Mouse (Mus musculus) neutrophil, adult 5-6 weeks (primary cell): ENCODE measurements around the gene Selplg. TPM values are rescaled to one million over a fixed set of nuclear protein-coding genes. Genes with fewer than 3 reads are reported as not detected.
"Not testable (repeated sequence)": the region's sequence is repeated elsewhere in the genome, so short reads cannot be mapped to it uniquely, and the experiment has no call there.

Source experiments
- ATAC-seq: fragments of 151-379, 151-347 bp; 2 replicates; pipeline ENCODE4 v1.8.0; 2017; ENCODE audit warnings: mild to moderate bottlenecking, moderate TSS enrichment; ENCODE audit not compliant: insufficient number of reproducible peaks, poor library complexity, low FRiP score, severe bottlenecking; ENCODE audit errors: extremely low read depth
- total RNA-seq: library from RNA; stranded (forward); fragments of 200-1000 nt; gene quantifications from 2 replicates; pipeline ENCODE4 v1.2.3, GENCODE M21; 2017

The Selplg gene
- total RNA-seq, 1 experiment from 2014 or later, result 568 TPM

GRCm38 (mm10) chr5:113830292-113830643 is 2.2 kb downstream of the Selplg start:
- ATAC-seq, result peak; percentile 70

- ATAC-seq, result no peak
These were observed 2.7 kb downstream of the Selplg start for GRCm38 (mm10) chr5:113829566-113830291.

GRCm38 (mm10) chr5:113828481-113828880 is 4.0 kb downstream of the Selplg start:
- no peak for ATAC-seq

- ATAC-seq, result no peak
These were observed 4.4 kb downstream of the Selplg start for GRCm38 (mm10) chr5:113827991-113828411.

GRCm38 (mm10) chr5:113826619-113827018 is 5.8 kb downstream of the Selplg start:
- ATAC-seq, result no peak

GRCm38 (mm10) chr5:113825558-113825957 is 6.9 kb downstream of the Selplg start:
- no peak for ATAC-seq

GRCm38 (mm10) chr5:113824228-113824627 is 8.2 kb downstream of the Selplg start:
- ATAC-seq, result peak; percentile 40; the same call in 1 of the 2 replicates

GRCm38 (mm10) chr5:113818572-113818971 is 13.9 kb downstream of the Selplg start:
- no peak for ATAC-seq

- ATAC-seq, result peak; percentile 63
These were observed 16.7 kb downstream of the Selplg start for GRCm38 (mm10) chr5:113815638-113816152.

- no peak for ATAC-seq
These were observed 17.4 kb downstream of the Selplg start for GRCm38 (mm10) chr5:113815041-113815389.

GRCm38 (mm10) chr5:113814111-113815040 is 18.1 kb downstream of the Selplg start:
- no peak for ATAC-seq

GRCm38 (mm10) chr5:113813608-113814007 is 18.8 kb downstream of the Selplg start:
- no peak for ATAC-seq

GRCm38 (mm10) chr5:113812638-113813037 is 19.8 kb downstream of the Selplg start:
- no peak for ATAC-seq

- not testable (repeated sequence) for ATAC-seq
These were observed 20.5 kb downstream of the Selplg start for GRCm38 (mm10) chr5:113811824-113812420.

GRCm38 (mm10) chr5:113810111-113810510 is 22.3 kb downstream of the Selplg start:
- no peak for ATAC-seq

GRCm38 (mm10) chr5:113808177-113808576 is 24.3 kb downstream of the Selplg start:
- ATAC-seq, result no peak

GRCm38 (mm10) chr5:113807712-113808111 is 24.7 kb downstream of the Selplg start:
- ATAC-seq, result no peak

- no peak for ATAC-seq
These were observed 26.0 kb downstream of the Selplg start for GRCm38 (mm10) chr5:113806414-113806813.

GRCm38 (mm10) chr5:113805301-113805700 is 27.1 kb downstream of the Selplg start:
- peak; percentile 87 for ATAC-seq
